Mouse (Mus musculus): Measurements from ENCODE around the gene Cacfd1.

GRCm38 (mm10) chr2:27049408-27049807 lies 39.7 kb downstream of the Cacfd1 start:
- TF ChIP-seq CTCF (IDR thresholded peaks at IDR 0.05; ENCODE audit: extremely low read depth, insufficient read depth, insufficient read length, insufficient replicate concordance) (no peak), POLR2A (IDR thresholded peaks at IDR 0.05; ENCODE audit: low read depth, low read length) (no peak)
